Mouse (Mus musculus) hindbrain, postnatal 0 days (tissue): ENCODE data around the gene 1110008P14Rik. TPM values are rescaled to one million over a fixed set of nuclear protein-coding genes. Genes with fewer than 3 reads are reported as not detected.

ENCODE experiments used
- ATAC-seq: fragments of 200-750 bp; cut with Nextera tagmentation; 2 replicates; pipeline ENCODE4 v1.8.0; 2017; ENCODE audit warnings: mild to moderate bottlenecking, moderate TSS enrichment, moderate library complexity
- DNase-seq: peaks from one replicate; pipeline ENCODE4 v3.0.0-alpha.2; 2015; ENCODE audit warnings: low spot score
- H3K27ac ChIP-seq: fragments of 300-500 bp; sonication (generic); 2 replicates; pipeline ENCODE4 v1.5.1; 2014; ENCODE audit warnings: mild to moderate bottlenecking
- H3K27me3 ChIP-seq: fragments of 300-500 bp; sonication (generic); 2 replicates; pipeline ENCODE4 v1.6.1; 2014; ENCODE audit warnings: low read length, mixed read lengths; ENCODE audit not compliant: insufficient read depth
- H3K36me3 ChIP-seq: fragments of 300-500 bp; sonication (generic); 2 replicates; pipeline ENCODE4 v1.6.1; 2014; ENCODE audit warnings: low read length, mixed read lengths; ENCODE audit not compliant: insufficient read depth
- H3K4me1 ChIP-seq: fragments of 300-500 bp; sonication (generic); 2 replicates; pipeline ENCODE4 v1.6.1; 2014; ENCODE audit warnings: antibody characterized with exemption, low read length, mixed read lengths; ENCODE audit not compliant: insufficient read depth
- H3K4me2 ChIP-seq: fragments of 300-500 bp; sonication (generic); 2 replicates; pipeline ENCODE4 v1.6.1; 2014; ENCODE audit warnings: low read depth, mild to moderate bottlenecking, low read length, moderate library complexity, mixed read lengths
- H3K4me3 ChIP-seq: fragments of 300-500 bp; sonication (generic); 2 replicates; pipeline ENCODE4 v1.5.1; 2014; ENCODE audit warnings: low read length
- H3K9ac ChIP-seq: fragments of 300-500 bp; sonication (generic); replicated peaks from 2 replicates; pipeline ENCODE4 v1.6.1; 2014; ENCODE audit warnings: mild to moderate bottlenecking, low read length, moderate library complexity, mixed read lengths
- H3K9me3 ChIP-seq: fragments of 300-500 bp; sonication (generic); 2 replicates; pipeline ENCODE4 v1.6.1; 2016; ENCODE audit warnings: low read length, mixed read lengths
- CTCF ChIP-seq: IDR thresholded peaks from 2 replicates; pipeline ENCODE4 v1.5.1; 2016; ENCODE audit warnings: antibody characterized with exemption, control low read depth, low read depth
- WGBS: fragments of 180-500 bp; shearing (Covaris S2); extraction: QIAGEN DNeasy Blood & Tissue Kit; methylation state at CpG from one replicate; pipeline ENCODE4 v1.1.7; 2014; 5-methylcytosine and 5-hydroxymethylcytosine counted together
- polyA plus RNA-seq: library from polyadenylated mRNA; unstranded; fragments of >200 nt; fragmentation: Nextera tagmentation; extraction: Ambion mirVana; gene quantifications from 2 replicates; pipeline ENCODE4 v1.2.1, GENCODE M21; 2015
- total RNA-seq: library from RNA; depleted of rRNA; stranded (reverse); fragments of >200 nt; gene quantifications from 2 replicates; pipeline ENCODE4 v1.2.3, GENCODE M21; 2014; rRNA removed

The 1110008P14Rik gene
- total and polyA plus RNA-seq, 2 experiments from 2014 or later, result 220 to 458 TPM

DNA sequence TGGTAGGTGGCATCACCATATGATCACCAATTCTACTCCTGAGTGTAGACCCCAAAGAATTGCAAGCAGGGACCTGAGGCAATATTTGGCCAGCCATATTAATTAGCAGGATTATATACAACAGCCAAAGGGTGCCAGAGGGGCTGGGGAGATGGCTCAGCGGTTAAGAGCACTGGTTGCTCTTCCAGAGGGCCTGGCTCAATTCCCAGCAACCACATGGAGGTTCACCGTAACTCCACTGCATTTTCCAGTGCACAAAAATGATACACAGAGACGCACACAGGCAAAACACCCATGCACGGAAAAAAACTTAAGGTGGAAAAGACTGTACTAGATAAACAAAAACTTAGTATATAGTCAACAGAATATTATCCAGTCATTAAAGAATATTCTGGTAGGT lies 54.5 kb downstream of the 1110008P14Rik start:
- H3K27ac ChIP-seq, result no peak overlapping the region
- no peak overlapping the region for H3K9ac ChIP-seq
- no peak for DNase-seq
- 57% methylated on average over 4 of the region's 4 CpGs for WGBS
- H3K36me3 ChIP-seq, result 0 out of 2 replicates have a peak, but pooled peaks cover 5% of the 10 kb centered on the region
- no peak for TF ChIP-seq CTCF
- ATAC-seq, result no peak
- H3K27me3 ChIP-seq, result no peaks in the 10 kb centered on the region
- H3K4me3 ChIP-seq, result no peak overlapping the region
- no peak overlapping the region for H3K4me2 ChIP-seq
- no peaks in the 10 kb centered on the region for H3K9me3 ChIP-seq
- H3K4me1 ChIP-seq, result no peaks in the 10 kb centered on the region; the same call in 1 of the 2 replicates

Other genes with a start within 250 kb of the 1110008P14Rik start
- 188 and 206 TPM in 2 replicates for gene Prrc2b, start 230.9 kb downstream of the 1110008P14Rik start, total RNA-seq
- gene Prrc2b, start 230.9 kb downstream of the 1110008P14Rik start, polyA plus RNA-seq, result 44.8 and 55.9 TPM in 2 replicates
- gene Pomt1, start 145.3 kb downstream of the 1110008P14Rik start, total RNA-seq, result 41.2 and 41.8 TPM in 2 replicates
- gene Pomt1, start 145.3 kb downstream of the 1110008P14Rik start, polyA plus RNA-seq, result 18.0 and 19.4 TPM in 2 replicates
- 115 and 138 TPM in 2 replicates for gene Uck1, start 121.8 kb downstream of the 1110008P14Rik start, total RNA-seq
- gene Uck1, start 121.8 kb downstream of the 1110008P14Rik start, polyA plus RNA-seq, result 90.8 and 92.5 TPM in 2 replicates
- 49.3 and 55.8 TPM in 2 replicates for gene Golga2, start 94.6 kb downstream of the 1110008P14Rik start, total RNA-seq
- 24.4 and 25.7 TPM in 2 replicates for gene Golga2, start 94.6 kb downstream of the 1110008P14Rik start, polyA plus RNA-seq
- 302 and 319 TPM in 2 replicates for gene Swi5, start 93.9 kb downstream of the 1110008P14Rik start, total RNA-seq
- 487 and 513 TPM in 2 replicates for gene Swi5, start 93.9 kb downstream of the 1110008P14Rik start, polyA plus RNA-seq
- gene Ciz1, start 29.6 kb downstream of the 1110008P14Rik start, total RNA-seq, result 87.6 and 103 TPM in 2 replicates
- gene Ciz1, start 29.6 kb downstream of the 1110008P14Rik start, polyA plus RNA-seq, result 33.3 and 40.3 TPM in 2 replicates
- gene Dnm1, start 28.6 kb downstream of the 1110008P14Rik start, total RNA-seq, result 190 and 211 TPM in 2 replicates
- 87.6 and 96.9 TPM in 2 replicates for gene Dnm1, start 28.6 kb downstream of the 1110008P14Rik start, polyA plus RNA-seq
- gene Lcn2, start 6.3 kb upstream of the 1110008P14Rik start, total RNA-seq, result 0.31 and 0.58 TPM in 2 replicates
- gene Lcn2, start 6.3 kb upstream of the 1110008P14Rik start, polyA plus RNA-seq, result 0.80 and 0.93 TPM in 2 replicates
- 41.3 and 45.5 TPM in 2 replicates for gene Ptges2, start 14.0 kb upstream of the 1110008P14Rik start, total RNA-seq
- 55.6 and 57.0 TPM in 2 replicates for gene Ptges2, start 14.0 kb upstream of the 1110008P14Rik start, polyA plus RNA-seq
- 3.1 and 3.7 TPM in 2 replicates for gene Naif1, start 68.5 kb upstream of the 1110008P14Rik start, total RNA-seq
- 2.9 and 3.0 TPM in 2 replicates for gene Naif1, start 68.5 kb upstream of the 1110008P14Rik start, polyA plus RNA-seq
- gene Slc25a25, start 69.5 kb upstream of the 1110008P14Rik start, total RNA-seq, result 64.3 and 69.6 TPM in 2 replicates
- 44.4 and 46.4 TPM in 2 replicates for gene Slc25a25, start 69.5 kb upstream of the 1110008P14Rik start, polyA plus RNA-seq
- 23.6 and 25.4 TPM in 2 replicates for gene Fam102a, start 153.4 kb upstream of the 1110008P14Rik start, total RNA-seq
- gene Fam102a, start 153.4 kb upstream of the 1110008P14Rik start, polyA plus RNA-seq, result 7.9 and 8.2 TPM in 2 replicates
- 64.1 and 70.8 TPM in 2 replicates for gene Dpm2, start 188.9 kb upstream of the 1110008P14Rik start, total RNA-seq
- gene Dpm2, start 188.9 kb upstream of the 1110008P14Rik start, polyA plus RNA-seq, result 139 and 146 TPM in 2 replicates
- gene Pip5kl1, start 192.9 kb upstream of the 1110008P14Rik start, total RNA-seq, result 15.1 and 35.0 TPM in 2 replicates
- gene Pip5kl1, start 192.9 kb upstream of the 1110008P14Rik start, polyA plus RNA-seq, result 16.7 and 19.1 TPM in 2 replicates
- gene 9430097D07Rik, start 193.7 kb upstream of the 1110008P14Rik start, total RNA-seq, result 0.21 and 0.83 TPM in 2 replicates
- 0.73 and 0.76 TPM in 2 replicates for gene 9430097D07Rik, start 193.7 kb upstream of the 1110008P14Rik start, polyA plus RNA-seq
- 66.9 and 75.7 TPM in 2 replicates for gene St6galnac4, start 205.2 kb upstream of the 1110008P14Rik start, total RNA-seq
- 45.6 and 47.5 TPM in 2 replicates for gene St6galnac4, start 205.2 kb upstream of the 1110008P14Rik start, polyA plus RNA-seq
- gene St6galnac6, start 217.8 kb upstream of the 1110008P14Rik start, total RNA-seq, result 87.0 and 114 TPM in 2 replicates
- 39.5 and 40.9 TPM in 2 replicates for gene St6galnac6, start 217.8 kb upstream of the 1110008P14Rik start, polyA plus RNA-seq
- 89.8 and 92.2 TPM in 2 replicates for gene Ak1, start 239.8 kb upstream of the 1110008P14Rik start, total RNA-seq
- 103 and 106 TPM in 2 replicates for gene Ak1, start 239.8 kb upstream of the 1110008P14Rik start, polyA plus RNA-seq